Mouse (Mus musculus): ENCODE measurements at regions not wholly inside any gene's neighbourhood (a gene's known extent, or its start where the extent isn't known, plus 50 kb on each side); places are given as distances from the start of the nearest gene placed in this dataset.

DNA sequence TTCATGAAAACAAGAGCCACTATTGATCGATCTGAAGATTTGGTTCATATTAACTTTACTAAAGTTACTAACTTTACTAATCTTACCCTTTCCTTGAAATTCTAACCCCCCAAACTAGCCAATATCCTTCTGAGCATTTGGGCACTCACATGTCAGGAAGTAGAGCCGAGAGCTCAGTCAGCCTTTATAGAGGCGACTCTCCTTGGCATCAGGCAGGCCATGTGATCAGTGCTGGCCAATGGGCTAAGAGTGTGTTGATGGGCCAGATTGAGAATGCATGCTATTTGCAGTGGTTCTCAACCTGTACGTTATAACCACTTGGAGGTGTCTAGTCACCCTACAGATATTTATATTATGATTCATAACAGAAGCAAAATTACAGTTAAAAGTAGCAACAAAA lies 69.6 kb upstream of the Slc35b4 start:
- no peak for DNase-seq (ENCODE audit: low spot score in 2 of 2)

DNA sequence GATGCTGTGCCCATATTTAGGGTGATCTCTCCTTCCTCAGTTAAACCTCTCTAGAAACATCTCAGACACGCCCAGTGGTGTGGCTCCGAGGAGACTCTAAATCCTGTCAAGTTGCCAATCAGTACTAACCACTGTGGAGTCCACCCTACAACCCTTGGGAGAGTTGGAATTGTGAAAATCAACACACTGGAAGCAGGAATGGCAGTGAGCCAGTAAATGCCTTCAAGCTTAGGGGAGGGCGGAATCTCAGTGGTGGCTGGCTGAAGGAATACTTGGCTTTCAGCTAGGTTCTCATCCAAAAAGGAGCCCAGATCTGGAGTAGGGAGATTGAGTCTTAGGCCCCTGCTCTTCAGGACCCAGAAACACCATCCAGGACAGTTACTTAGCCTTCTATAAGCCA lies 66.1 kb upstream of the Slc35b4 start:
- DNase-seq (ENCODE audit: low spot score in 2 of 2), result no peak

- no peak for DNase-seq (ENCODE audit: low spot score in 2 of 2)
These were observed 65.6 kb upstream of the Slc35b4 start for GRCm38 (mm10) chr6:34242486-34242885.

GRCm38 (mm10) chr6:34235132-34235531 lies 58.2 kb upstream of the Slc35b4 start:
- no peak for DNase-seq (ENCODE audit: low spot score in 2 of 2)

GRCm38 (mm10) chr6:34234443-34235020 lies 57.6 kb upstream of the Slc35b4 start:
- DNase-seq (ENCODE audit: low spot score in 2 of 2), result no peak

DNA sequence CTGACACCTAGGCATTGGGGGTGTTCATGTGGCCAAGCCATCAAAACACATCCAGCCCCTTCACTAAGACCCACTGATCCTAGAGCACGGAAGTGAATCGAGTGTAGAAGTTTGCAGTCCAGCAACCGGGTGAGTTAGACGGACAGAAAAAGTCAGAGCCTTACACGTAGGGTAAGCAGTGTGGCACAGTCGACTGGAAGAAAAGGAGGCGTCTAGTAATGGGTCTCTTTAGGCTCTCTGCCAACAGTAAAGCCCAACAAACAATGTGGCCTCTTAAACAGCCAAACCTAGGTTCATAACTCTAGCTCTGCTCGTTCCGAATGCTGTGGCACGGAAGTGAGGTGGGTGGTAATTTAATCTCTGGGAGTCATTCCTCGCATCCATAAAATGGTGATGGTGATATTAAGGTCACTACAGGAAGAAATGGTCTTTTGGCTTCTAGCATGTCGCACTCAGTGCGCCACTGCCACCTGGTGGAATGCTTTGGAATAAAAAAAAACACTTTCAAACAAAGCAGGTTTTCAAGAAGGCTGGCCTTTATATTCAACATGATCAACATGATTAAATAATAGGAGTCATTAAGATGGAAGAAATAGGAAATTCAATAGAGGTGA lies 54.0 kb upstream of the Slc35b4 start:
- DNase-seq (ENCODE audit: low spot score in 2 of 2), result peak in 1 of 2 experiments; percentile 34

GRCm38 (mm10) chr6:34227131-34227530 lies 50.2 kb upstream of the Slc35b4 start:
- DNase-seq (ENCODE audit: low spot score in 2 of 2), result no peak
